Mouse (Mus musculus) kidney, embryonic 15.5 days (tissue): Measurements from ENCODE around the gene Gm21317. TPM values are rescaled to one million over a fixed set of nuclear protein-coding genes. Genes with fewer than 3 reads are reported as not detected.
"Not testable (repeated sequence)": the region's sequence is repeated elsewhere in the genome, so short reads cannot be mapped to it uniquely, and the experiment has no call there.

Experiments used
- ATAC-seq: fragments of 200-750 bp; cut with Nextera tagmentation; replicated peaks from 2 replicates; pipeline ENCODE4 v1.8.0; 2017; ENCODE audit warnings: moderate TSS enrichment; ENCODE audit not compliant: low FRiP score
- H3K27ac ChIP-seq: fragments of 300-500 bp; sonication (generic); 2 replicates; pipeline ENCODE4 v1.5.1; 2015; ENCODE audit warnings: mild to moderate bottlenecking, inconsistent platforms
- H3K27me3 ChIP-seq: fragments of 300-500 bp; sonication (generic); 2 replicates; pipeline ENCODE4 v1.6.1; 2015; ENCODE audit warnings: inconsistent platforms
- H3K36me3 ChIP-seq: fragments of 300-500 bp; sonication (generic); 2 replicates; pipeline ENCODE4 v1.6.1; 2015; ENCODE audit warnings: inconsistent platforms
- H3K4me1 ChIP-seq: fragments of 300-500 bp; sonication (generic); 2 replicates; pipeline ENCODE4 v1.6.1; 2015; ENCODE audit warnings: inconsistent platforms
- H3K4me2 ChIP-seq: fragments of 300-500 bp; sonication (generic); 2 replicates; pipeline ENCODE4 v1.6.1; 2015; ENCODE audit warnings: moderate library complexity, mild to moderate bottlenecking, inconsistent platforms
- H3K4me3 ChIP-seq: fragments of 300-500 bp; sonication (generic); replicated peaks from 2 replicates; pipeline ENCODE4 v1.5.1; 2015; ENCODE audit warnings: mild to moderate bottlenecking, inconsistent platforms
- H3K9ac ChIP-seq: fragments of 300-500 bp; sonication (generic); 2 replicates; pipeline ENCODE4 v1.6.1; 2015; ENCODE audit warnings: mild to moderate bottlenecking, inconsistent platforms
- H3K9me3 ChIP-seq: fragments of 300-500 bp; sonication (generic); replicated peaks from 2 replicates; pipeline ENCODE4 v1.6.1; 2016; ENCODE audit warnings: inconsistent platforms
- WGBS: fragments of 180-500 bp; shearing (Covaris S2); methylation state at CpG from one replicate; pipeline ENCODE4 v1.1.7; 2015; ENCODE audit warnings: mixed read lengths; 5-methylcytosine and 5-hydroxymethylcytosine counted together
- polyA plus RNA-seq: library from polyadenylated mRNA; unstranded; fragments of >200 nt; fragmentation: Nextera tagmentation; extraction: Ambion mirVana; gene quantifications from 2 replicates; pipeline ENCODE4 v1.2.1, GENCODE M21; 2015

Gm21317 gene
- polyA plus RNA-seq: not detected in 2 replicates

GRCm38 (mm10) chrY:82224927-82225326, at the start of gene Gm21317:
Gene Gm21317, plus strand, starts transcription at chrY:82225227.
- not testable (repeated sequence) for H3K27ac ChIP-seq, H3K27me3 ChIP-seq, H3K4me3 ChIP-seq, ATAC-seq, H3K4me1 ChIP-seq, H3K9me3 ChIP-seq, H3K4me2 ChIP-seq, H3K36me3 ChIP-seq, H3K9ac ChIP-seq
- no CpG with 5 or more reads among the region's 6 CpGs for WGBS
